Mouse (Mus musculus): Measurements from ENCODE around the gene Mas1.
A peak's percentile ranks its signal among the peaks of the same experiment; 100 is the strongest.

- peak; percentile 30; the same call in 1 of the 2 replicates for TF ChIP-seq CTCF (IDR thresholded peaks at IDR 0.05; ENCODE audit: low read depth)
- no peak for TF ChIP-seq EP300 (IDR thresholded peaks at IDR 0.05; ENCODE audit: low read depth)
Measured at GRCm38 (mm10) chr17:12881216-12881615, 13.3 kb upstream of the Mas1 start.

All from liver, embryonic 14.5 days (tissue).